Mouse (Mus musculus) gastrocnemius, postnatal 10 days (tissue): Measurements from ENCODE around the gene Asdurf. TPM values are rescaled to one million over a fixed set of nuclear protein-coding genes. Genes with fewer than 3 reads are reported as not detected.

ENCODE experiments used
- total RNA-seq, 2 experiments: library from RNA; stranded (reverse); gene quantifications; 2 replicates each; pipeline ENCODE4 v1.2.3; 2021

The Asdurf gene
- total RNA-seq, 2 experiments from 2014 or later, result 5.2 to 9.0 TPM

Other genes with a start within 250 kb of the Asdurf start
- not detected for gene 1700019A02Rik, start 165.0 kb downstream of the Asdurf start, total RNA-seq
- 1 to 10 TPM; 5.8 to 6.7 TPM for gene Pms1, start 55.6 kb downstream of the Asdurf start, total RNA-seq
- 1 to 10 TPM; 4.5 to 4.7 TPM for gene Ormdl1, start 55.5 kb downstream of the Asdurf start, total RNA-seq
- under 1 TPM in 1 of 2 experiments, not detected in 1; 0.52 TPM for gene Gm28778, start 55.5 kb downstream of the Asdurf start, total RNA-seq
- gene Osgepl1, start 39.0 kb downstream of the Asdurf start, total RNA-seq, result 10 to 100 TPM; 16.7 to 18.4 TPM
- gene Gm28551, start within 50 bp of the Asdurf start, total RNA-seq, result under 1 TPM in 1 of 2 experiments, not detected in 1; 0.09 TPM
- gene Asnsd1, start 133 bp upstream of the Asdurf start, total RNA-seq, result 10 to 100 TPM; 46.7 to 48.1 TPM